Mouse (Mus musculus) spleen, postnatal 4 days (tissue): ENCODE measurements around the gene Ces5a.
"Not testable (repeated sequence)": the region's sequence is repeated elsewhere in the genome, so short reads cannot be mapped to it uniquely, and the experiment has no call there.

Source experiments
- DNase-seq, 2 experiments: peaks; one replicate each; pipeline ENCODE4 v3.0.0; 2022; ENCODE audit warnings: low spot score in 2 of 2

The Ces5a gene

DNA sequence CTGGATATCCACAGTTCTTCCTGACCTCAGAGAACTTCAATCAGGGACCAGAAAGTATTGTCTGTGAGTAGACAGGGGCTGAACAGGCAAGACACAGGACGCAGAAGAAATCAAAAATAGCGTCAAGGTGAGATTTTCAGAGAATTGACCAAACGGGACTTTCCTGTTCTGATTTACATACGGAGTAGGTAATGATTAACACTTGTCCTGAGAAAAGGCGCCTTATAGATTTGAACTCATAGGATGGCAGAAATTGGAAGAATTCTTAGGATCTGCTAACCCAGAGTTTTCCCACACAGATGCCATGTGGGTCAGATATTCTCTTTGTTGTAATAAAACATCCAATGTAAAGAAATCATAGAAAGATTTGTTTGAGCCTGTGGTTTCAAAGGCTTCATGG, at the start of gene Ces5a:
TSS of gene Ces5a (minus strand) at position 101 of the 400 bp plus-strand sequence.
- no peak for DNase-seq

DNA sequence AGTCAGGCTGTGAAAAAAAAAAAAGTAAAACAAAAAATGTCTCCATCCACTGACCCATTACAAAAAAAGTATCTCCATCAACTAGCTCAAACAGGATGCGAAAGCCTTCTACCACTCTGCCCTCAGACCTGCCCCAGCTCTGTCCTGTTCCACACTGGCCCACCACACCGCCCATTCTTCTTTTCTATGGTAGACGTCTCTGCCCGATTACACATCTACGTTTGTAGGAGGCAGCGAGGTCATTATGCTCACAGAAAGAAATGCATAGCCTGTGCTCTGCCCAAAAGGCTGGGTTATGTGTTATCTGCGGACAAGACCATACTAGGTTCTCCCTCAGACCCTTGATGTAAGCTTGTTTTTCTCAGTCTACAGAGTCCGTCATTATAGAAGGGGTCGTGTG, 37.2 kb upstream of the Ces5a start:
- peak in 1 of 2 experiments; percentile 27 for DNase-seq

DNA sequence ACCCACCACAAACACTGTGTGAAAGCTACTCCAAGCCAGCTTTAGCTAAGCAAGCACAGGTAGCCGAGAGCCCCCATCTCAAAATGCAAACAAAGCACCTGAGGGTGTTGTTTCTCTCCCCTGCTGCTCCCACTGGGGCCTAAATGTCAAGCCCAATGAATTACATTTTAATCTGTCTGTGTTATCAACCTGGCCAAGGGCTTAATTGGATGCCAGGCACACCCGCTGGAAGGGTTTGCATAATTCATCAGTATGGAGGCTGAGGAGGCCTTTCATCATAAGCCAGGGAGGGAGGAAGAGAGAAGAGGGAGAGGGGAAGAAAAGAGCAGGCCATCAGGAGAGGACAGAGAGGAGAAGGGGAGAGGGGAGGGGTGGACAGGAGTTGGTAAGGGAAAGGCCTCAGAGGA, 36.5 kb upstream of the Ces5a start:
- peak in 1 of 2 experiments; percentile 35 for DNase-seq

DNA sequence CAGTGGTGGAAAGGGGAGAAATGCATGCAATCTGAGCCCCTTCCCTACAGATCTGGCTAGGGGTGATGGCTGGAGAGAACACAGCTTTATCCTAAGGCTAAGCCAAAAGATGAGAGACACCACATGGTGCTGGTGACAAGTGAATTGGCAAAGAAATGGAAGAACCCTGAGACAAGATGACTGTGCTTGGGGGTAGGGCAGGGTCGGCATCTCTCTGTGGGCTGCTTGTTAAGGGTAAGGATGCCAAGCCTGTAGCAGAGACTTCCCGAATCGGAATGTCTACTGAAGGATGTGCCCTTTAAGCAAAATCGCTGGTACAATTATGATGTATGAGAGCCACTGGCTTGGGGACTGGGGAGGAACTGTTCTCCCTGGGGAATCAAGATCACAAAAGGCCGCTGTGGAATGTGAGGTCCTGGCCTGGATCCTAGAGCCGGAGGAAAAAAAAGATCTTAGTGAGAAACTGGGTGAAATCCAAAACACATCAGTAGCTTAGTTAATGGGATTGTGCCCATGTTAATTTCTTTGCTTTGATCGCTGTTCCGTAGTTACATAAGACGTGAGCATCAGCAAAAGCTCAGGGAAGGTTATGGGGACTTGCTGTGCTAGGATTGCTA, 35.8 kb upstream of the Ces5a start:
- DNase-seq: peak in 1 of 2 experiments; percentile 29

DNA sequence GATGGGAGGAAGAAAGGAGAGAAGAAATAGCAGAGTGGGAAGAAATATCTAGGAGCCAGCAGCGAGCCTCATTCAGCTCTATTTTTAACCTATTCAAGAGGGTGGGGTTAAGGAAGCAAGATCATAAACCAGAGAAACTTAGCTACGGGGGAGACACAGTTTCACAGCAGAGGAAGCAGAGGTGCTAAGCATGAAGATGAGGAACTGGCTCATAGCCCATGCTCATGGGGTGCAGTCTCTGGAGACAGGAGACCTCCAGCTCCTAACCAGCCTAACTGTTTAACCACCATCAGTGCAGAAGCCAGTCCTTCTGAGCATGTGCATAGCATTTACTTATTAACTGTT, 34.5 kb upstream of the Ces5a start:
- DNase-seq: no peak

DNA sequence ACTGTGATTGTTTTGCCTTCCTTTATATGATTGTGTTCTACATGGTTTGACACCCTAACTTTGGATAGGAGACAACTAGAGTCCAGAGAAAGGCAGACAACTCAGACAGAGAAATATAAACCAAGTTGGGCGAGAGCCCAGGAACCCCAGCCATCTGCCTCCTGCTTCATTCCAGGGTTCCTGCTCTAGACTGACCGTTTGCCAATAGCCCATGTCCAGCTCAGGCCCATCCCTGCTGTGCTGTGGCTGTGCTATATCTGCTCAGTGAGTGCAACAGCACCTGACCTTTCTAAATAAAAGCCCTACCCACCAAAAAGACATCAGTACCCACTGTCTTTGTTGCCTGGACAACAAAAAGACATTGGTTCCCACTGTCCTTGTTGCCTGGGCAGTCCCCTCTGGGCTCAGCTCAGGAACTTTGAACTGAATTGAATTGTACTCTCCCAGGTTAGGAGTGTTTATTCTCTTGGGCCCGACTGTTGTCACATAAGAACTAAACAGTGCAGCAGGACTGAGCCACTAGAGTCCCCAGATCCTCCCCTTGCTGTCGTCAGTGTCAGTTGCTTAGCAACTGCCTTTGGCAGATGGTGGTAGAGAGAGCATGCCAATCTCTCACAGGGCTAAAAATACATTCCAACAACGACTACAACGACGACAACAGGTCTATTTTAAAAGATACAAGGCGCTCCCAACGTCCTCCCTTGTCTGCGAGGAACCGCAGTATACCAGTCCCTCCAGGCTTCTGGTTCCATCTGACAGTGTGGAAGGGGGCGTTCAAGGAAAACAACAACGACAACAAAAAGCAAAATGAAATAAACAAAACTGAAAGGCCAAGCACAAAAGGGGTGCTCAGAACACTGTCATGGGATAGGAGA, 33.9 kb upstream of the Ces5a start:
- peak in 1 of 2 experiments; percentile 44 for DNase-seq

DNA sequence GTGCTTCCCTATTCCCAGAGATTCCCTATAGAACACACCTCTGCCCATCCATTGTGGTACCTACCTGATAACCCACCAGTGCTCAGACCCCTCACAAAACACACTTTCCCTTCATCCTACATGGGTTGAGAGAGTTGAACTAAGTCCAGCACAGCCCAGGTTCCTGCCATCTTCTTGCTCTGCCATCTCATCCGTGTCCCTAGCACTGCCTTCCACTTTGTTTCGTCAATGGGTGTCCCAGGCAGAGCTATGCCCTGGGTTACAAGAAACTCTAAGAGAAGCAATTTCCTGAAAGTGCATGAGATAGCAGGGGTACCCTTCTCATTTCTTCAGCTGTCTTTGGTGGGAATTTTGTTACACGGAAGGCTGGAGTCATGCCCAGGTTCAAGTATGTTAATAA, 33.0 kb upstream of the Ces5a start:
- DNase-seq: peak in 1 of 2 experiments; percentile 38

DNA sequence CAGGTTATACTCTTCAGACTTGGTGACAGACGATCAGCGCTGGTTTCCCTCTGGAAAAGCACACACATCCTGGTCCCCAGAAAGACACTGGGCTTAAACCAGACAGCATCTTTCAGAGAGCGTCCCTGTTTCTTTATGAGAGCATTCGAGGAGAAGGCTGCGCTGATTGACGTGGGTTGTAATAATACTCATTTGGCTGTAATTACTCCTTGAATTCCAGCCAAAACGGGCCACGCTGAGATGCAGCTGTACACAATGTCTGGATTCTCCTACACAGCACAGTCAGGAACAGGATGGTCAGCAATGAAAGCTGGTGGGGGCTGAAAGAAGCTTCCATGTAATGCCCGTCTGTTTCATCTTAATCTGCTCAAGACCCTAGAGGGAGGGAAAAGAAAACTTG, 31.5 kb upstream of the Ces5a start:
- DNase-seq: peak in 1 of 2 experiments; percentile 19

DNA sequence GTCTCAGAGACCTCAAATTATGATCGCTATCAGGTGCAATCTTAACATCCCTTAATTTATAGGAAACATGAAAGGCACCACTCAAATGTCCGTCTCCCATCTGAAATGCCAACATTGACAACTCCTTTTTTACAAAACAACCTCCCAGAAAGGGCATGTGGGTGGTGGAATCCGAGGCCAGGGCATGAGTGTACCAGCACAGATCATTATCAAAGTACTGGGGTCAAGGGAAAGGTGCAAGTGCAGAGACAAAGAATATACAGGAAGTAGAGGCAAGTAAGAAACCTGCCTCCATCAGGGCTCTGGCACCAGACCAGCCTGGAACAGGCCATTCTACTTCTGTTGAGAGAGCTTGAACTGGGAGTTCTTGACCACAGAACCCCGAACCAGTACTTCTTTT, 29.0 kb upstream of the Ces5a start:
- DNase-seq: peak in 1 of 2 experiments; percentile 25

DNA sequence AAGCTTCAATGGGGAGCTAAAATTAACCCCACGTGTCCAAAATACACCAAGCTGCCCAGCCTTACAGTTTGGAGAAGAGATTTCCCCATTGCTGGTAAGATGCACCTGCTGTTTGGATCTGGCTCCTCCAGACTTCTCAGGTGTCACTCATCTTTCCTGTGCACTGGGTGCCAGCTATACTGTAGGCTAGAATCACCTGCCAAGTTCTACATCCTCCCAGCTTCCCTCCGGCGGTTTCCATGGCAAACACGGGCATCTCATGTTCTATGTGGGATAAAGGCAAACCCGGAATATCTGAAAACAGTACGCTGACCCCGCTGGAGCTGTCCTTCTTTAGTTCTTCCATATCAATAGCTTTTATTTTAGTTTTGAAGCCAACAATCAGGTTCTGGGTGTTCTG, 27.9 kb upstream of the Ces5a start:
- DNase-seq: peak in 1 of 2 experiments; percentile 43

DNA sequence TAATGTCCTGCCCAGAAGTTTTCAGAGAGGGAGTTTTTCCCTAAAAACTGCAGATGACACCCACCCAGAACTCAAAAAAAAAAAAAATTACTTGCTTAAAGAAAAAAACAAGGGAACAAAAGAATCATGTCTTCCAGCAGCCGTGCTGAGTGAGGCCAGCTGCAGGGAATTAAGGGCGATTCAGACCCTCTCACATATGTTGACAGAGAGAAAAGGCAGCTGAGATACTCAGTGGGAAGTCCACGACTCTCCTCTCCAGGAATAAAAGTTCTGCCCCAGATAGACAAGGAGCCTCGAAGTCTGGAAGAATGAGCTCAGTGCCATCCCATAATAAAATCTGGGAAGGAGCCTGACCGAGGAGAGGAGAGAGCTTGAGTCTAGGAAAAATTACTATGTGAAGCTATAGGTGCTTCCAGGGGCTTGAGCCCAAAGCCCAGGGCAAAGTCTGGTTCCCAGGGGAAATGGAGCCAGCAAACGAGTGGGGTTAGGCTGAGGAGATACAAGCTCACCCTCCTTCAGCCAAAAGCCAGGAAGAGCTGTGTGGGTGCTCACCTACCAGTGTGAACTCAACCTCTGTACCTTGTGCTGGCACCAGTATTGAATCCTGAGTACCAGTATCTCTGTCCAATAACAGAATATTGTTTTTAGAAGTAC, 27.1 kb upstream of the Ces5a start:
- peak in 1 of 2 experiments; percentile 21 for DNase-seq

DNA sequence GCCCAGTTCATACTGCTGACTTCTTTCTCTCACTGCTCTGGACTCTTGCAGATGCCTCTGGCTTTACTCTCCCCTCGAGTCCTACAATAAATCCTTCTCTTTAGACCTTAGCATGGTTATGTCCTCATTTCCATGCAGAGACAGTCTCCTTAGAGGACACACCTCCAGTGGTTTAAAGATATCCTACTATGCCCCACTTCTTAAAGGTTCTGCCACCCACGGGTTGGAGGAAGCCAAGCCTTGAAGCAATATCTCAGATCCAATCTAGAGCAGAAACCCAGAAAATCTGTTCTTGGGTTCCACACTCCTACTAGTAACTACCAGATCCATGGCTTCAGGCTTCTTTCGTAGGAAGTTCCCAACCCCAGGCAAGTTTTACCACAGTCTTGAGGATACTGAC, 25.6 kb upstream of the Ces5a start:
- peak in 1 of 2 experiments; percentile 14 for DNase-seq

DNA sequence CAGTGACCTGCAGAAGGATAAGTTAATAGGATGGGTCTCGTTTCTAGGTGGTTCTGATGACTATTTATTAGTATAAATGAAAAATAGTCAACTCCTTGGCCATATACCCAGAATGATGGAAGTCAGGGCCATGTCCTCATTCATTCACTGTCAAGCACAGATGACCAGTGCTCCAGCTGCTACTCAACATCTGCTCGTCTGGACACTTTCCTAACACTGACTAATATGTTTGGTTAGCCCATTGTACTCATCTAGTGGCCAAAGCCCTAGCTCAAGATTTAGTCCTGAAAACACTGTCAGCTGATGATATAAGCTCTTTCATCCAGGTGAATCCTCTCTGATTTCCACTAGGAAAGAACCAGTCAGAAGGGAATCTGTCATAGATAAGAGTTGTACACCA, 24.1 kb upstream of the Ces5a start:
- no peak for DNase-seq

DNA sequence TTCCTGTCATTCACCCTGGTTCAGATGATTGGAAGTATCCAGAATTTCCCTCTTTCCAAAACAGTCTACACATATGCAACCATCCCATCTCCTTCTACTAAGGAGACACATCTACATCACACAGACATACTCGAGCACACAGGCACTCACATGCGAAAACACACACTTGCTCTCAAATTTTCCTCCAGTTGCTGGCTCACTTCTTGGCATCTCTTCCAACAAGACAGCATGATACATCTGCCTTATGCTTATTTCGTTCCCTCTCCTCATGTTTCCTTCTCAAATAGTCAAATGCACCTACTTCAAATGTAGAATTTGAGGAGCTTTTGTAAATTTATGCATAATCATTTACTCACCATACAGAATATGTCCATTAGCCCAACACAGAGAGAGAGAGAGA, 33.0 kb downstream of the Ces5a start:
- DNase-seq: no peak

DNA sequence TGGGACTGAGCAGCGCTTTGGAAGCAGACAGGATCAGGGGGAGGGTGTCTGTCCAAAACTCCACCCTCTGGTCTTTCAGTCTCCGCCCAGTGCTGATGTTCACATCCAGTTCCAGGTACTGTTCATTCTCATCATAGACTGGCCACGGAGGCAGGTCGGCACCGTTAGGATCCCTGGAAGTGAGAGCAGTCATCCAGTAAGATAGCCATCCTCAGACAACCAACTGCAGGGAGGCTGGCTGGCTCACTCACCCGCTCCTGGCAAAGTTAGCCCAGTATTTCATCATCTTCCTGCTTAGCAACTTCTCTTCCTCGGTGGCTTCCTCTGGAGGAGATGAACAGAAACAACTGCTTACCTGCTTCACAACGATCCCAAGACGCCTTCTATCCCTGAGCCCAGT, 36.2 kb downstream of the Ces5a start:
- no peak for DNase-seq

DNA sequence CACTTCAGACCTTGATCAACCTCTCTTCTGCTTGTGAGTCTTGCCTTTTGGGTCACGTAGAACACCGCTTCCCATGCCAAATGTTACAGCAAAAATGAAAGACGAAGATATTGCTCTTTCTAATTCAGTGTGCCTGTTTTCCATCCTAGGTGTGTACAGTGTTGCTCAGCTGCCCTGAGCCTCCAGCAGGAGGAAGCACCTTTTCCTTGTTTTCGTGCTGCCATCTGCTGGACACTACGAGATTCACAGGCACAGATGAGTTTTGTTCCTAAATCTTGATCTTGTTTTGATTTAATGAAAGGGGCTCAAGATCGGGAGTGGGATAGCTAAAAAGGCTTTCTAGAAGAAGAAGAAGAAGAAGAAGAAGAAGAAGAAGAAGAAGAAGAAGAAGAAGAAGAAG, 40.3 kb downstream of the Ces5a start:
- no peak for DNase-seq

DNA sequence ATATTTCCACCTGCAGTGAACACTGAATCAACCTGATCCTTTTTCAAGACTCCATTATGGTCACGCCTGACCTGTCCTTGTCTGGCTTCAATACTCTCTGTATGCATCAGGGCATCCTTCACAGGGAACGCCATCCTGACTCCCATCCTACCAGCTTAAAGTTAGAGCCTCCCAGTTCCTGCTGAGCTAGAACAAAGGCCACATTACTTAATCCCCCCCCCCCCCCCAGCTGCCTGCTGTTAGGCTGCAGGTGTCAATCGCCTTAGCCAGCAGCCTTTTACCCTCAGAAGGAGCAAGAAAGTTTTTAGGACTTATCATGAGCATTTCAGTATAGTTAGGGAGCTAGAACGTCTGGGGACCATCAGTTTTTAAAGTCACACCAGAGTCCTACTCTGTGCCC, 46.9 kb downstream of the Ces5a start:
- no peak for DNase-seq

DNA sequence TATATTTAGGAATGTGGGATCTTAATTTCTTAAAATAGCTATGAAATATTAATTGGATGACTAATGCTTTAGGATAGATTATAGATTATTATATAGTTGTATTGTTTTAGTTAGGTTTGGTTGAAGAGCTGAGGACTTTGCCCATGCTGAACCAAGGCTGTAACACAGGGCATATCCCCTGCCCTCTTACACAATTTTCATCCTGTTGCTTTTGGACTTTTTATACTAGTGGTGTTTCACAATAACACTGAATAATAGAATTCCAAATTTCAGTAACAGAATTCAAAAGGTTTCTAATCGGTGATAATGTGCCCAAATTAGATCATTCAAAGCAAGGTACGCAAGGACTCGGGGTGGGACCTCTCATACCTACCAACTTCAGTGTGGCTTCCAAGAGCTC, 57.4 kb downstream of the Ces5a start:
- DNase-seq: no peak

DNA sequence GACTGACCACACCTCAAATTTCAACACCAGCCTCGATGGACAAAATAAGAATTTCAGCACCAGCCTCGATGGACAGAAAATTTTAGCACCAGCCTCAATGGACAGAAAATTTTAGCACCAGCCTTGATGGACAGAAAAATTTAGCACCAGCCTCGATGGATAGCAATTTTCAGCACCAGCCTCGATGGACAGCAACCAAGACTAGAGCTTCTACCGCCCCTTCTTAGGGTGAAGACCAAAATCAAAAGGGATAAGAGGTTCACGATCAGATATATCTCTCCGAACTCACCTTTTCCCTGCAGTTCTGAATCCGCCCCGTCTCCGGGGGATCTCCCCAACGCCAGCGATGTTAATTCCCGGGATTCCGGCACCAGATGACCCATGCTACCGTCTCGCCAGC, 65.9 kb downstream of the Ces5a start:
- not testable (repeated sequence) for DNase-seq

DNA sequence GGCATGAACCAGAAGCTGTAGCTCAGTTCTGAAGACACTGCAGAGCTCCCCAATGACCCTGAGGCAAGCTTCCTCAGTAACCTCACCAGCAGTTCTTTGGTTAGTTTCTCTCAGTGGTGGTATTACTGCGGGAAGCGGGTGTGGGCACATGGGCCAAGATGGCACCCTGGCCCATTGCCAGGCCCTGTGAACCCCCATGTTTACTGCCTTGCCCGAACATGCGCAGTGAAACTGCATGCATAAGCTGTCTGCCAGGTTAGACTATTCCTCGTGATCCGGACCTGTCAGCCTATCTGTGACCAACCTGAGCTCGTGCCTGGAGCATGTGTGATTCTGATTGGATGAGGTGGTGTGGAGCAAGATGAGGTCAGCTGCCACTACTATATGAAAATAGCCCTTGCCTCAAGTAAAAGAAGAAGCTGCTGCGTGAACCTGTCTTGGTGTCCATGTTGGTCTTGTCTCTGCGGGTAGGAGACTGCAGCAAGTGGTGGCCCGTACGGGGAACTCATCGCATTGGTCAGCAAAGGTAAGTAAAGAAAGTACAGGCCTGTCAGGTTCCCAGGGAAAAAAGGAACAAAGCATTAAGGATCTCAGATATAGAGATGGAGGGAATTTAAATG, 81.3 kb downstream of the Ces5a start:
- DNase-seq: no peak
